Mouse (Mus musculus) cerebellum, adult (tissue): ENCODE measurements at regions not wholly inside any gene's neighbourhood (a gene's known extent, or its start where the extent isn't known, plus 50 kb on each side); places are given as distances from the start of the nearest gene placed in this dataset.

Source experiments
- ATAC-seq: cut with Nextera tagmentation; 2 replicates; pipeline ENCODE4 v1.9.2; 2017; ENCODE audit warnings: mild to moderate bottlenecking, moderate library complexity, mixed read lengths; ENCODE audit not compliant: insufficient number of reproducible peaks, low FRiP score, low TSS enrichment

DNA sequence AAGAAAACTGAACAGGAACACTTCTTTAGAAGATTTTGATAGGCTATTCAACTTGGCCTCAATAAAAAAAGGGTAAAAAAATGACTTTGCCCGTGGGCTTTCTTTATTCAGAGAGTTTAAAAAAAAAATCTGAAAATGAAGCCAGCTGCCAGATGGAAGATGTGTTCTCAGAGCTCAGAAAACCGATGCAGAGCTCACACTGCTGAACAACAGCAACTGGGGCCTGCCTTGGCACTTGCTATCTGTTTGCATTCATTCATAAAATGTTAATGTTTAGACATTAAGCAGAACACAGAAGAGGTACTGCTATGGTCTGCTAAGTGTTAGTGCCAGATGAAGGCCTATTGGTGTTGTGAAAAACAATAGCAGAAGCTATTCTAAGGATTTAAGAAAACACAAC lies 173.8 kb upstream of the Smc2 start:
- no peak for ATAC-seq

GRCm38 (mm10) chr4:52282458-52282857 lies 156.6 kb upstream of the Smc2 start:
- ATAC-seq, result peak; percentile 40; the same call in 1 of the 2 replicates

GRCm38 (mm10) chr4:52284909-52285308 lies 154.1 kb upstream of the Smc2 start:
- no peak for ATAC-seq

DNA sequence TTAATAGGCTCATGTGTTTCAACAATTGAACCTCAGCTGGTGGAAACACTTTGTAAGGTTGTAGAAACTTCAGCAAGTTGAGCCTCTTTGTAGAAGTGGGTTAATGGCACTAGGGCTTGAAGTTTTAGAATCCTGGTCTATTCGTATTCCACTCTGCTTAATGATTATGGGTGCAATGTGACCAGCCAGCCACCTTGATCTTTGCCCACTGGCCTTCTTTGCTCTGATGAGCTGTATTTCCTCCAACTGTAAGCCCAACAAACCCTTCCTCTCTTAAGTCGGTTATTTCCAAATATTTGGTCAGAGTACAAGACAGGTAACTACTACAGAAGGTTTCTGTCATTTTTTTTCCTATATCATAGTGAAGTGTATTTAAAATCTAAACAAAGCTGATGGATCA lies 145.4 kb upstream of the Smc2 start:
- no peak for ATAC-seq

DNA sequence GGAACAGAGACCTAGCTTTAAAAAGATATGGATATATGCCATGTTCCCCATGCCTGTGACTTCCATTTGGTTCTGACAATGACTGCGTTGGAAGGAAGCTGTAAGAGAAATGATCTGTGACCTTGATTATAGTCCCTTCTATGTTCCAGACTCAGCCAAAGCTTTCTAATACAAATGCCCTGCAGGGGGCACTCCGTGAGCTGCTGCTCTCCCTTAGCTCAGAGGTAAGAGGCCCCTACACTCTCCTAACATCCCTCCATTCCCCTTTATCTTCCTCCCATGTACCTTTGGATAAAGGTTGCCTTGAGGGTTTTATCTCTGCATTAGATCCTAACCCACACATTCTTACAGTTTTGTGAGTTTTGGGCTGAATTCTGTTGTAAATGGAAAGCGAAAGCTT lies 139.8 kb upstream of the Smc2 start:
- no peak for ATAC-seq

DNA sequence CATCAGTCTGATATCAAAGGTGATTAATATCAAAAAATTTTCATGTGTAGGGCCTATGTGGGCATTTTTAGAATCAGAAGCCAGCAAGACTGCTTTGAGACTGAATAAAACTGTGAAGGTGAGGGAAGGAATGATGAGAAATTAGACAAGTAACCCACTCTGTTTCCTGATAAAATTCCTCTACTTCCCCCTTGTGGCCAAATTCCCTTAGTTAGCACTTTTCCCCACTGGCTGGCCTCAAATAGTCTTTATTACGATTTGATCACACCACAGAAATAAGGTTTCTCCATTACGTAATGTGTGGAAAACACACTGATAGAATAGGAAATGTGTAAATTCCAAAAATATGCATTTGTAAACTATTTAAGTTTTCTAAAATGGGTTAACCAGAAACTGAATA lies 137.4 kb upstream of the Smc2 start:
- ATAC-seq, result no peak; the same call in 1 of the 2 replicates

DNA sequence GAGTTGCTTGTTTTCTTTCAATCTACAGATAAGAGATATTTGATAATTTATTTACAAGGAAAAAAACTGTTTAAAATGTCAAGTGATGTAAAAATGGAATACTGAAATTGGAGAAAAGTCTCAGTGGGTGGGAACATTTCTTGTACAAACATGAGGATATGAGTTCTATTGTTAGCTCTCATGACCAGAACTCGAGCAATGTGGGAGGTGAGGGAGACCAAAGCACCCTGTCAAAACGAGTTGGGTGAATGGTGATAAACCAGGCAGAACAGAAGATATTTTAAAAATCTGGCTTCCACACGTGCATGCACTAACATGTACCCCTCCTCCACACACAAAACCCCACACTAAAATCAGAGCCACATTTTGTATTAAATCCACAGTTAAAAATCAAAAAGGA lies 114.7 kb upstream of the Smc2 start:
- no peak for ATAC-seq

- peak; percentile 64; the same call in 1 of the 2 replicates for ATAC-seq
These were observed 107.6 kb upstream of the Smc2 start for GRCm38 (mm10) chr4:52331361-52331951.

- ATAC-seq, result peak; percentile 67; the same call in 1 of the 2 replicates
These were observed 102.6 kb upstream of the Smc2 start for GRCm38 (mm10) chr4:52336365-52337017.

GRCm38 (mm10) chr4:52341245-52341644 lies 97.8 kb upstream of the Smc2 start:
- no peak for ATAC-seq

- no peak for ATAC-seq
These were observed 77.3 kb upstream of the Smc2 start for GRCm38 (mm10) chr4:52361751-52362150.

- ATAC-seq, result no peak
These were observed 73.2 kb upstream of the Smc2 start for GRCm38 (mm10) chr4:52365866-52366265.

- ATAC-seq, result no peak
These were observed 70.5 kb upstream of the Smc2 start for GRCm38 (mm10) chr4:52368527-52368926.
